Mouse (Mus musculus): ENCODE measurements around the gene Olfr1264. TPM values are rescaled to one million over a fixed set of nuclear protein-coding genes. Genes with fewer than 3 reads are reported as not detected.

The Olfr1264 gene
- total RNA-seq (2014; rRNA removed; ENCODE audit: low replicate concordance), result not detected in 2 replicates
- polyA plus RNA-seq (2015; fragmentation: Nextera tagmentation; extraction: Ambion mirVana), result not detected in 2 replicates

DNA sequence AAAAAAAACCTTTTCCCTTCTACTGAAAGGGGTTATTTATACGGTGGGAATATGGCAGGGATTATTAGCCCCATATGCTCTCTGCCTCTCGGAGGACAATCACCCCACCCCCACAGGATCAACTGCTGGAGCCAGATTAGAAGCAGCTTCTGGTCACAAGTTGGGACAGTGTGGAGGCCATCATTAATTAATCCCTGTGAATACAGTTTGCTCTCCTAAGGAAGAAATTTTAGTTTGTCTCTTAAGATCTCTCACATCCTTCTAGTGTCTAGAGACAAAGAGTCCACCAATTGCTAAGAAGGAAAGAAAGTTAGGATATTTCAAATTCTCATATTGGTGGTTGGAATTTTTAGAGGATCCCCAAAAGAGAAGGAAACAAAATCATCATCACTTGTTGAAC lies at the start of gene Olfr1264:
Olfr1264 (minus strand) TSS at position 101 of the 400 bp plus-strand sequence.
- Histone ChIP-seq H3K36me3 (replicated peaks; ENCODE audit: control insufficient read depth, insufficient read depth, low read length) (no peaks in the 10 kb centered on the region), H3K27ac (ENCODE audit: low read depth) (no peak within 1 kb of the TSS), H3K4me1 (ENCODE audit: control insufficient read depth, insufficient read depth) (no peaks in the 10 kb centered on the region), H3K9me3 (replicated peaks; ENCODE audit: control insufficient read depth, low read length) (no peaks in the 10 kb centered on the region), H3K4me3 (ENCODE audit: low read depth, low read length) (no peak within 1 kb of the TSS), H3K9ac (replicated peaks; ENCODE audit: low read depth, low read length) (no peak within 1 kb of the TSS), H3K27me3 (ENCODE audit: control insufficient read depth, insufficient read depth, low read length) (no peaks in the 10 kb centered on the region), H3K4me2 (ENCODE audit: low read depth, low read length) (no peak within 1 kb of the TSS)
- WGBS, result 59% methylated on average over 2 of the region's 2 CpGs
- no peak for DNase-seq (ENCODE audit: low spot score)
- no peak for ATAC-seq (ENCODE audit: insufficient read depth, low read depth)
- TF ChIP-seq EP300 (IDR thresholded peaks at IDR 0.05; ENCODE audit: low read depth), result no peak

DNA sequence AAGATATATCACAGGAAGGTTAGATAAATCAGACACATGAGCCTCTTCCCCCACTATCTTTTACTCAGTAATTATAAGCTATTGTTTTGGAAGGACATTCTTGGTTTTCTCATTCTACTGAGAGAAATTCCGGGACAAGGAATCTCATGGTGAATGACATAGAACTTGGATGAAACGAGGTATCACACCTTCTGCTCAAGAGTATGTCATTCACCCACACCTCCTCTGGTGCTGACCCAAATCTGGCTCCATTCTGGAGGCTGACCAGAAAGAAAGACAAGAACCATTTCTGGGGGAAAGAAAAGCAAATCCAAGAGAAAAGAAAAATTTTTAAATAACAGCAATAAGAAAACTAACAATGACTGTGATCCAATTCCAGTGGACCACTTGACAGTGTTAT lies 44.7 kb upstream of the Olfr1264 start:
- Histone ChIP-seq H3K36me3 (replicated peaks; ENCODE audit: control insufficient read depth, insufficient read depth, low read length) (no peaks in the 10 kb centered on the region), H3K9ac (replicated peaks; ENCODE audit: low read depth, low read length) (no peak overlapping the region), H3K27ac (ENCODE audit: low read depth) (no peak overlapping the region), H3K4me1 (ENCODE audit: control insufficient read depth, insufficient read depth) (no peaks in the 10 kb centered on the region), H3K9me3 (replicated peaks; ENCODE audit: control insufficient read depth, low read length) (no peaks in the 10 kb centered on the region), H3K4me3 (ENCODE audit: low read depth, low read length) (no peak overlapping the region), H3K27me3 (ENCODE audit: control insufficient read depth, insufficient read depth, low read length) (no peaks in the 10 kb centered on the region), H3K4me2 (ENCODE audit: low read depth, low read length) (no peak overlapping the region)
- ATAC-seq (ENCODE audit: insufficient read depth, low read depth) (no peak), DNase-seq (ENCODE audit: low spot score) (no peak)
- WGBS, result 59% methylated on average over 2 of the region's 2 CpGs
- no peak for TF ChIP-seq EP300 (IDR thresholded peaks at IDR 0.05; ENCODE audit: low read depth)
- no peak for TF ChIP-seq CTCF (IDR thresholded peaks at IDR 0.05; ENCODE audit: low read depth)

DNA sequence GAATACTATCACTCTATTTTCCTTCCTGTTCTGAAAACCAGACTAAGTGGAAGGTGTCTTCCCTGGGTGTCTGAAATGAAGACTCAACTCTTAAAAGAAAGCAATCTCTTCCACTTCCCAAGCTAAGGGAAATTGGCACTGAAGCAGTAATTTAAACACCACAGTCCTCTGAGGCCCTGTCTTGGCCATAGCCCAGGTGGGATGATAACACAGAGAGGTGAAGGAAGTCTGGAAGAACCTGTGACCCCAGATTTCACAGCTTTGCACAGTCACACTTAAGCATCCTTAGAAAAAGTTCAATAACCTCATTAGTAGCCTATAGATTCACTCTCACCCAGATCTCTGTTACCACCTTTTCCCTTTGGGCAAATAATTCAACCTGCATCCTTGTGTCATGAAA lies 38.1 kb upstream of the Olfr1264 start, which contains the start of gene Olfr140:
Olfr140 (minus strand) TSS at position 101 of the 400 bp plus-strand sequence.
- no peak for ATAC-seq (ENCODE audit: insufficient read depth, low read depth)
- H3K36me3 ChIP-seq (replicated peaks; ENCODE audit: control insufficient read depth, insufficient read depth, low read length), result no peaks in the 10 kb centered on the region
- no peaks in the 10 kb centered on the region for H3K27me3 ChIP-seq (ENCODE audit: control insufficient read depth, insufficient read depth, low read length)
- no peaks in the 10 kb centered on the region for H3K9me3 ChIP-seq (replicated peaks; ENCODE audit: control insufficient read depth, low read length)
- H3K4me1 ChIP-seq (ENCODE audit: control insufficient read depth, insufficient read depth), result no peaks in the 10 kb centered on the region
- no peak within 1 kb of the TSS for H3K4me3 ChIP-seq (ENCODE audit: low read depth, low read length)
- TF ChIP-seq EP300 (IDR thresholded peaks at IDR 0.05; ENCODE audit: low read depth) (no peak), CTCF (IDR thresholded peaks at IDR 0.05; ENCODE audit: low read depth) (no peak)
- no peak within 1 kb of the TSS for H3K9ac ChIP-seq (replicated peaks; ENCODE audit: low read depth, low read length)
- DNase-seq (ENCODE audit: low spot score), result no peak
- no peak within 1 kb of the TSS for H3K27ac ChIP-seq (ENCODE audit: low read depth)
- H3K4me2 ChIP-seq (ENCODE audit: low read depth, low read length), result no peak within 1 kb of the TSS

DNA sequence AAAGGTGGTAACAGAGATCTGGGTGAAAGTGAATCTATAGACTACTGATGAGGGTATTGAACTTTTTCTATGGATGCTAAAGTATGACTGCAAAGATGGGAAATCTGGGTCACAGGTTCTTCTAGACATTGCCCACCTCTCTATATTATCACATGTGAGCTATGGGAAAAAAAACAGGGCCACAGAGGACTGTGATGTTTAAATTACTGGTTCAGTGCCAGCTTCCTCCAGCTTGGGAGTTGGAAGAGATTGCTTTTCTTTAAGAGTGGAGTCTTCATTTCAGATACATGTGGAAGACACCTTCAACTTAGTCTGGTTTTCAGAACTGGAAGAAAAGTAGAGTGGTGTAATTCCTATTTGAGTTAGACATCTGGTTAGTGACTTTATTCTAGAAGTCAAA lies 9.7 kb upstream of the Olfr1264 start, which contains the start of gene Olfr1265:
Olfr1265 (plus strand) TSS at position 301 of the 400 bp plus-strand sequence.
- no peak within 1 kb of the TSS for H3K27ac ChIP-seq (ENCODE audit: low read depth)
- no peaks in the 10 kb centered on the region for H3K9me3 ChIP-seq (replicated peaks; ENCODE audit: control insufficient read depth, low read length)
- H3K4me2 ChIP-seq (ENCODE audit: low read depth, low read length), result no peak within 1 kb of the TSS
- H3K36me3 ChIP-seq (replicated peaks; ENCODE audit: control insufficient read depth, insufficient read depth, low read length), result no peaks in the 10 kb centered on the region
- H3K4me3 ChIP-seq (ENCODE audit: low read depth, low read length), result no peak within 1 kb of the TSS
- no peaks in the 10 kb centered on the region for H3K27me3 ChIP-seq (ENCODE audit: control insufficient read depth, insufficient read depth, low read length)
- no peak for ATAC-seq (ENCODE audit: insufficient read depth, low read depth)
- H3K4me1 ChIP-seq (ENCODE audit: control insufficient read depth, insufficient read depth), result no peaks in the 10 kb centered on the region
- TF ChIP-seq CTCF (IDR thresholded peaks at IDR 0.05; ENCODE audit: low read depth) (no peak), EP300 (IDR thresholded peaks at IDR 0.05; ENCODE audit: low read depth) (no peak)
- no peak for DNase-seq (ENCODE audit: low spot score)
- no peak within 1 kb of the TSS for H3K9ac ChIP-seq (replicated peaks; ENCODE audit: low read depth, low read length)

DNA sequence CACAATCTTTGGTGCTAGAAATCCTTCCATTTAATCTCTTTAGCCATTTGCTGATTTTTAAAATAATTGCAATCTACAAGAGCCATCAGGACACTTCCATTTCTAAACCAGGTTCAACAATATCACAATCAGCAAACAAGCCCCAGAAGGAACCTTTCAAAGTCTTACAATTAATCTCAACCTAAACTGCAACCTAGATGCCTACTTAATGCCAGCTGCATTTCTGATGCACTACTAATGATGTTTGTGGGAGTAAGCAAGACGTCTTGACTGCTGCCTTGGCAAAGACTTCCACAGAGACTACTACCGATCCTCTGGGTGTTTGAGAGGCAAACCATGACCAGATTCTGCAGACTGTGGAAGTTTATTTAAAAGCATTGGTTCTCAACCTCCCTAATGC lies 13.5 kb downstream of the Olfr1264 start, which contains the start of gene Olfr1263:
Olfr1263 (plus strand) TSS at position 301 of the 400 bp plus-strand sequence.
- no peak for ATAC-seq (ENCODE audit: insufficient read depth, low read depth)

DNA sequence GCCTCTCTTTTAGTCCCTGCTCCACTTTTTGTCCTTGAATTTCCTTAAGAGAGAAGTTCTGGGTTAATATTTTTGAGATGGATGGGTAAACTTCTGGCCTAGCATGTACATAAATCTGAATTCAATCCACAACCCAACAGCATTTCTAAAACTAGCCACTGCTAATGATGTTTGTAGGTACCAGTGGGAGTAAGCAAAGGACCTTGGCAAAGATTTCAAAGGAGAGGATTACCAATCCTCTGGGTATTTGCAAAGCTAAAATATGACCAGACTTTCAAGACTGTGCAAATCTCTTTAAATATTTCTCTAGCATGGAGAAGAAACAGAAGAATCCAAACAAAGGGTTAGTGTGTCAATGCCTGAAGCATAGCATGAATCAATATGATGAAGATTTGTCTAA lies 25.5 kb downstream of the Olfr1264 start, which contains the start of gene Olfr1262:
Olfr1262 (plus strand) TSS at position 301 of the 400 bp plus-strand sequence.
- Histone ChIP-seq H3K36me3 (replicated peaks; ENCODE audit: control insufficient read depth, insufficient read depth, low read length) (no peaks in the 10 kb centered on the region), H3K27ac (ENCODE audit: low read depth) (no peak within 1 kb of the TSS), H3K4me3 (ENCODE audit: low read depth, low read length) (no peak within 1 kb of the TSS), H3K9me3 (replicated peaks; ENCODE audit: control insufficient read depth, low read length) (no peaks in the 10 kb centered on the region), H3K9ac (replicated peaks; ENCODE audit: low read depth, low read length) (no peak within 1 kb of the TSS), H3K4me2 (ENCODE audit: low read depth, low read length) (no peak within 1 kb of the TSS), H3K4me1 (ENCODE audit: control insufficient read depth, insufficient read depth) (no peaks in the 10 kb centered on the region), H3K27me3 (ENCODE audit: control insufficient read depth, insufficient read depth, low read length) (no peaks in the 10 kb centered on the region)
- DNase-seq (ENCODE audit: low spot score), result no peak
- TF ChIP-seq CTCF (IDR thresholded peaks at IDR 0.05; ENCODE audit: low read depth), result no peak
- TF ChIP-seq EP300 (IDR thresholded peaks at IDR 0.05; ENCODE audit: low read depth), result no peak
- no peak for ATAC-seq (ENCODE audit: insufficient read depth, low read depth)

More for the DNA sequence above, 13.5 kb downstream of the Olfr1264 start, which contains the start of gene Olfr1263:
- Histone ChIP-seq H3K4me1 (ENCODE audit: control insufficient read depth, insufficient read depth) (no peaks in the 10 kb centered on the region), H3K9me3 (replicated peaks; ENCODE audit: control insufficient read depth, low read length) (no peaks in the 10 kb centered on the region), H3K36me3 (replicated peaks; ENCODE audit: control insufficient read depth, insufficient read depth, low read length) (no peaks in the 10 kb centered on the region), H3K4me2 (ENCODE audit: low read depth, low read length) (no peak within 1 kb of the TSS), H3K9ac (replicated peaks; ENCODE audit: low read depth, low read length) (no peak within 1 kb of the TSS), H3K27me3 (ENCODE audit: control insufficient read depth, insufficient read depth, low read length) (no peaks in the 10 kb centered on the region), H3K4me3 (ENCODE audit: low read depth, low read length) (no peak within 1 kb of the TSS), H3K27ac (ENCODE audit: low read depth) (no peak within 1 kb of the TSS)
- no peak for TF ChIP-seq CTCF (IDR thresholded peaks at IDR 0.05; ENCODE audit: low read depth)
- TF ChIP-seq EP300 (IDR thresholded peaks at IDR 0.05; ENCODE audit: low read depth), result no peak
- WGBS, result 55% methylated on average over 2 of the region's 2 CpGs
- DNase-seq (ENCODE audit: low spot score), result no peak

Data from heart, postnatal 0 days (tissue).